Mouse (Mus musculus) C2C12 (cell line): ENCODE measurements at regions not wholly inside any gene's neighbourhood (a gene's known extent, or its start where the extent isn't known, plus 50 kb on each side); places are given as distances from the start of the nearest gene placed in this dataset.

ENCODE experiments used
- CTCF ChIP-seq: IDR thresholded peaks from one replicate; pipeline ENCODE4 v1.5.1; 2011; ENCODE audit not compliant: control insufficient read depth, insufficient read depth, insufficient read length
- MAX ChIP-seq: IDR thresholded peaks from one replicate; pipeline ENCODE4 v1.6.1; 2011; ENCODE audit warnings: mild to moderate bottlenecking, control low read depth
- MYOD1 ChIP-seq: IDR thresholded peaks from one replicate; pipeline ENCODE4 v1.6.1; 2011; ENCODE audit warnings: low read depth; ENCODE audit not compliant: control insufficient read depth, insufficient read length

- TF ChIP-seq CTCF = no peak
- TF ChIP-seq MAX = no peak
- no peak for TF ChIP-seq MYOD1
Measured at GRCm38 (mm10) chr4:55741355-55741754, 209.1 kb upstream of the Klf4 start.
